Mouse (Mus musculus) kidney, embryonic 15.5 days (tissue): ENCODE results near the gene Mst1. TPM values are rescaled to one million over a fixed set of nuclear protein-coding genes. Genes with fewer than 3 reads are reported as not detected.

Experiments used
- ATAC-seq: fragments of 200-750 bp; cut with Nextera tagmentation; replicated peaks from 2 replicates; pipeline ENCODE4 v1.8.0; 2017; ENCODE audit warnings: moderate TSS enrichment; ENCODE audit not compliant: low FRiP score
- H3K27ac ChIP-seq: fragments of 300-500 bp; sonication (generic); 2 replicates; pipeline ENCODE4 v1.5.1; 2015; ENCODE audit warnings: mild to moderate bottlenecking, inconsistent platforms
- H3K27me3 ChIP-seq: fragments of 300-500 bp; sonication (generic); 2 replicates; pipeline ENCODE4 v1.6.1; 2015; ENCODE audit warnings: inconsistent platforms
- H3K36me3 ChIP-seq: fragments of 300-500 bp; sonication (generic); 2 replicates; pipeline ENCODE4 v1.6.1; 2015; ENCODE audit warnings: inconsistent platforms
- H3K4me1 ChIP-seq: fragments of 300-500 bp; sonication (generic); 2 replicates; pipeline ENCODE4 v1.6.1; 2015; ENCODE audit warnings: inconsistent platforms
- H3K4me2 ChIP-seq: fragments of 300-500 bp; sonication (generic); 2 replicates; pipeline ENCODE4 v1.6.1; 2015; ENCODE audit warnings: moderate library complexity, mild to moderate bottlenecking, inconsistent platforms
- H3K4me3 ChIP-seq: fragments of 300-500 bp; sonication (generic); replicated peaks from 2 replicates; pipeline ENCODE4 v1.5.1; 2015; ENCODE audit warnings: mild to moderate bottlenecking, inconsistent platforms
- H3K9ac ChIP-seq: fragments of 300-500 bp; sonication (generic); 2 replicates; pipeline ENCODE4 v1.6.1; 2015; ENCODE audit warnings: mild to moderate bottlenecking, inconsistent platforms
- H3K9me3 ChIP-seq: fragments of 300-500 bp; sonication (generic); replicated peaks from 2 replicates; pipeline ENCODE4 v1.6.1; 2016; ENCODE audit warnings: inconsistent platforms
- WGBS: fragments of 180-500 bp; shearing (Covaris S2); methylation state at CpG from one replicate; pipeline ENCODE4 v1.1.7; 2015; ENCODE audit warnings: mixed read lengths; 5-methylcytosine and 5-hydroxymethylcytosine counted together
- microRNA-seq: library from miRNA; unstranded; fragments of <30 nt; microRNA quantifications from one replicate; pipeline ENCODE4, GENCODE M21; 2016
- polyA plus RNA-seq: library from polyadenylated mRNA; unstranded; fragments of >200 nt; fragmentation: Nextera tagmentation; extraction: Ambion mirVana; gene quantifications from 2 replicates; pipeline ENCODE4 v1.2.1, GENCODE M21; 2015

Gene Mst1
- polyA plus RNA-seq, 1 experiment from 2014 or later, result 0.45 TPM

DNA sequence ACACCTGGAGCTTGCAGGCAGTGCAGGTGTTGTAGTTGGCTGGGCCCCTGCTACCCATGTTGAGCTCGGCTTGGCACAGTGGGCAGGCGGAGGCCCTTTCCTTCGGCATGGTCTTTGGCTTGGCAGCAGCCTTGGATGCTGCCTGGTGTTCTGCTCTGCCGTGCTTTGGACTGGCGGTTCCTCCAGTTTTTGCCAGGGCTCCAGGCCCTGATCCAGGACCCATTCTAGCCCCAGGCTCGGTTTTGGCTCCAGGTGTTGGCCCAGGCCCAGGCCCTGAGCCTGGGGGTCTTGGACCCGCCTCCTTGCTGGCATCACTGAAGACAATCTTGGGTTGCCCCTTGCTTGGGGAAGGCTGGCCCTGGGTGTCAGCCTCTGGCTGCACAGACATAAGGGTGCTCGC is 45.5 kb downstream of the Mst1 start:
- Histone ChIP-seq H3K9ac (no peak overlapping the region), H3K9me3 (no peaks in the 10 kb centered on the region), H3K27me3 (no peaks in the 10 kb centered on the region), H3K4me1 (peaks cover 8% of the 10 kb centered on the region; the same call in 1 of the 2 replicates), H3K27ac (no peak overlapping the region), H3K4me2 (no peak overlapping the region), H3K4me3 (no peak overlapping the region), H3K36me3 (no peaks in the 10 kb centered on the region)
- ATAC-seq, result no peak
- WGBS, result 90% methylated on average over 8 of the region's 8 CpGs

- 51% methylated on average over 17 of the region's 17 CpGs for WGBS
- no peak overlapping the region for H3K9ac ChIP-seq
Observed at GRCm38 (mm10) chr9:108126436-108127180, 46.4 kb downstream of the Mst1 start.

GRCm38 (mm10) chr9:108128248-108128647 is 48.0 kb downstream of the Mst1 start:
- no peaks in the 10 kb centered on the region for H3K36me3 ChIP-seq
- H3K4me3 ChIP-seq, result no peak overlapping the region
- no peaks in the 10 kb centered on the region for H3K27me3 ChIP-seq
- no peaks in the 10 kb centered on the region for H3K9me3 ChIP-seq
- peaks cover 8% of the 10 kb centered on the region; the same call in 1 of the 2 replicates for H3K4me1 ChIP-seq
- no peak overlapping the region for H3K27ac ChIP-seq
- H3K9ac ChIP-seq, result no peak overlapping the region
- no peak for ATAC-seq
- 81% methylated on average over 11 of the region's 11 CpGs for WGBS
- no peak overlapping the region for H3K4me2 ChIP-seq

More at GRCm38 (mm10) chr9:108126436-108127180, 46.4 kb downstream of the Mst1 start:
- no peak overlapping the region for H3K4me3 ChIP-seq
- no peaks in the 10 kb centered on the region for H3K36me3 ChIP-seq
- no peaks in the 10 kb centered on the region for H3K27me3 ChIP-seq
- no peak overlapping the region for H3K27ac ChIP-seq
- H3K9me3 ChIP-seq, result no peaks in the 10 kb centered on the region
- peaks cover 8% of the 10 kb centered on the region; the same call in 1 of the 2 replicates for H3K4me1 ChIP-seq
- H3K4me2 ChIP-seq, result no peak overlapping the region
- no peak for ATAC-seq

DNA sequence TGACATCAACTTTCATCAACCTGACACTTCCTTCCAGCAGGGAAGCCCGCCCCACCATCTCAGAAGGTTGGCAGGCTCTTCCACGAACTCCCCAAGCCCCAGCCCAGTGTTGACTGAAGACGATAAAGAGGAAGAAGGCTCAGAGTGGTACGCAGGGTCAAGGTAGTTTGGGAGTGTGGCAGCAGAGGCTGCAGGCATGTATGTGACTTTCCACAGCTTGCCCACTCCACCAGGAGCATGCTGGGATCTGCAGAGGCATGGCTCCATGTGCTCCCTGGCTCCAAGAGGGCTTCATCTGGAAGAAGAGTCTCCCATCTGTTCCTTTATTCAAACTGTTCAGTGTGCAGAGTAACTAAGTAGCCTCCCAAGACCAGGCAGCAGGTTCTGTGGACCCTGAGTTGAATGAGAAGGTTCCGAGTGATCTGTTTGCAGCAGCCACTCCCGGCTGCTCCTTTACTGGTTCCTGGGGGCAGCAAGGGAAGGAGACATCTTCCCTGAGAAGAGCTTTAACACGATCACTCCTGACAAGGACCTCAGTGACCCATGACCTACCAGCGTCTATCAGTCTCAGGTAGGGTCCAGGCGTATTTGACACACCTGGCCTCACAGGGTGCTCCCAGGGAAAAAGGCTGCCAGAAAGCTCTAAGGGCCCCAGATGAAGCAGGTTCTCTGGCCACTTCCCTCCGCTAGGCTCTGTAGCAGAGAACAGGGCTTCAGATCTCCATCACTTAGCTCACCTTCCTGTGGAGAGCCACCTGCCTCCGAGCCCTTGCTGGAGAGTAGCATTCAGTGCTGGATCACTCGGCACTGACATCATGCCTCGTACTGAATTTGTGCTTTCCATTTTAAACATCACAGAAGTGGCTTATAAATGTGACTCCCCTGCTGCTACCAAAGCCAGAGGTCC is 49.1 kb downstream of the Mst1 start:
- Histone ChIP-seq H3K4me2 (no peak overlapping the region), H3K27me3 (no peaks in the 10 kb centered on the region), H3K27ac (no peak overlapping the region), H3K4me3 (no peak overlapping the region), H3K4me1 (peaks cover 8% of the 10 kb centered on the region; the same call in 1 of the 2 replicates), H3K9ac (no peak overlapping the region), H3K36me3 (no peaks in the 10 kb centered on the region), H3K9me3 (no peaks in the 10 kb centered on the region)
- no peak for ATAC-seq
- 76% methylated on average over 13 of the region's 13 CpGs for WGBS

- 87% methylated on average over 5 of the region's 5 CpGs for WGBS
- no peak for ATAC-seq
- no peaks in the 10 kb centered on the region for H3K27me3 ChIP-seq
Observed at GRCm38 (mm10) chr9:108131502-108131901, 51.3 kb downstream of the Mst1 start.

GRCm38 (mm10) chr9:108132373-108132772 is 52.1 kb downstream of the Mst1 start:
- ATAC-seq, result no peak
- Histone ChIP-seq H3K4me3 (no peak overlapping the region), H3K9me3 (no peaks in the 10 kb centered on the region), H3K36me3 (no peaks in the 10 kb centered on the region), H3K4me2 (no peak overlapping the region), H3K27me3 (no peaks in the 10 kb centered on the region), H3K27ac (no peak overlapping the region), H3K4me1 (no peaks in the 10 kb centered on the region), H3K9ac (no peak overlapping the region)
- WGBS, result 92% methylated on average over 3 of the region's 3 CpGs

More at GRCm38 (mm10) chr9:108131502-108131901, 51.3 kb downstream of the Mst1 start:
- peaks cover 2% of the 10 kb centered on the region; the same call in 1 of the 2 replicates for H3K4me1 ChIP-seq
- H3K9me3 ChIP-seq, result no peaks in the 10 kb centered on the region
- no peaks in the 10 kb centered on the region for H3K36me3 ChIP-seq
- no peak overlapping the region for H3K27ac ChIP-seq
- H3K4me3 ChIP-seq, result no peak overlapping the region
- no peak overlapping the region for H3K4me2 ChIP-seq
- H3K9ac ChIP-seq, result no peak overlapping the region

DNA sequence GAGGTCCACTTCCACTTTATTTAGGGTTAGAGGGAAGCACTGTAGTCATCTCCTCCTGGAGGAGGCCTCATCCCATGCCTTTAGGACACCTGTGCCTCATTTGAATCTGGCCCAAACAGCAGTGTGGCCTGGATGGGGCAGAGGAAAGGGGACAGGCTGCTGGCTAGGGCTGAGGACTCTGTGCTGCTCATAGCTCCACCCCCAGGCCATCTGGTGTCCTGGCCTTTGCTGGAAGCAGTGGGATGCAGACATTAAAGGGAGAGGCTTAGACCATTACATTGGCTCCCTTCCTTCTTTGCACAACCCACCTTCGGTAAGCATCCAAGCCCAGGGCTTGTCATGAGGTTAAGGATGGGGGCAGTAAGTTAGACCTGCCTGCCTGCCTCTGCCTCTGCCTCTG is 53.2 kb downstream of the Mst1 start:
- WGBS, result 54% methylated on average over 1 of the region's 1 CpGs

More for the DNA sequence above, 53.2 kb downstream of the Mst1 start:
- no peak for ATAC-seq
- Histone ChIP-seq H3K36me3 (no peaks in the 10 kb centered on the region), H3K9me3 (no peaks in the 10 kb centered on the region), H3K27me3 (no peaks in the 10 kb centered on the region), H3K4me1 (no peaks in the 10 kb centered on the region), H3K9ac (no peak overlapping the region), H3K4me3 (no peak overlapping the region), H3K4me2 (no peak overlapping the region), H3K27ac (no peak overlapping the region)

Small RNAs within 50 kb of the gene (microRNA-seq; reads per million reads assigned to microRNA genes)
- gene Gm47303 (not detected), gene Mir7088 (not detected)

Other genes with a start within 250 kb of the Mst1 start
- 79.0 and 82.1 TPM in 2 replicates for gene Rbm6, start 207.2 kb upstream of the Mst1 start, polyA plus RNA-seq
- gene Mon1a, start 192.3 kb upstream of the Mst1 start, polyA plus RNA-seq, result 11.5 TPM in 2 replicates
- 2.6 TPM in 2 replicates for gene Mst1r, start 173.6 kb upstream of the Mst1 start, polyA plus RNA-seq
- not detected in 2 replicates for gene Actl11, start 152.0 kb upstream of the Mst1 start, polyA plus RNA-seq
- gene Camkv, start 144.8 kb upstream of the Mst1 start, polyA plus RNA-seq, result 1.6 and 2.2 TPM in 2 replicates
- gene Traip, start 130.3 kb upstream of the Mst1 start, polyA plus RNA-seq, result 21.8 and 25.0 TPM in 2 replicates
- 22.2 and 30.9 TPM in 2 replicates for gene Uba7, start 104.9 kb upstream of the Mst1 start, polyA plus RNA-seq
- 4.5 and 6.2 TPM in 2 replicates for gene Gm20661, start 97.4 kb upstream of the Mst1 start, polyA plus RNA-seq
- 61.7 and 70.4 TPM in 2 replicates for gene Inka1, start 94.6 kb upstream of the Mst1 start, polyA plus RNA-seq
- gene Cdhr4, start 87.9 kb upstream of the Mst1 start, polyA plus RNA-seq, result 6.9 and 12.6 TPM in 2 replicates
- gene Gm20662, start 84.1 kb upstream of the Mst1 start, polyA plus RNA-seq, result 0.74 and 1.4 TPM in 2 replicates
- 50.8 and 54.8 TPM in 2 replicates for gene Ip6k1, start 77.9 kb upstream of the Mst1 start, polyA plus RNA-seq
- gene Gmppb, start 31.2 kb upstream of the Mst1 start, polyA plus RNA-seq, result 25.9 and 30.3 TPM in 2 replicates
- gene Amigo3, start 27.3 kb upstream of the Mst1 start, polyA plus RNA-seq, result 2.2 and 2.7 TPM in 2 replicates
- gene Rnf123, start 2.9 kb downstream of the Mst1 start, polyA plus RNA-seq, result 25.2 and 33.4 TPM in 2 replicates
- gene Apeh, start 14.2 kb downstream of the Mst1 start, polyA plus RNA-seq, result 67.7 and 76.6 TPM in 2 replicates
- gene Bsn, start 109.9 kb downstream of the Mst1 start, polyA plus RNA-seq, result 0.75 and 0.77 TPM in 2 replicates
- 141 and 147 TPM in 2 replicates for gene Dag1, start 183.5 kb downstream of the Mst1 start, polyA plus RNA-seq
- gene Nicn1, start 210.0 kb downstream of the Mst1 start, polyA plus RNA-seq, result 31.3 and 41.0 TPM in 2 replicates
- 35.9 and 38.0 TPM in 2 replicates for gene Amt, start 216.4 kb downstream of the Mst1 start, polyA plus RNA-seq
- gene Rhoa, start 225.7 kb downstream of the Mst1 start, polyA plus RNA-seq, result 462 and 484 TPM in 2 replicates
- 31.6 and 32.2 TPM in 2 replicates for gene Tcta, start 225.7 kb downstream of the Mst1 start, polyA plus RNA-seq